Mouse (Mus musculus) embryo, embryonic 9.5 days (tissue): ENCODE results near the gene Slc46a1.

Experiments
- DNase-seq: peaks from one replicate; pipeline ENCODE4 v3.0.0-alpha.2; 2017; ENCODE audit errors: extremely low spot score

Gene Slc46a1

DNA sequence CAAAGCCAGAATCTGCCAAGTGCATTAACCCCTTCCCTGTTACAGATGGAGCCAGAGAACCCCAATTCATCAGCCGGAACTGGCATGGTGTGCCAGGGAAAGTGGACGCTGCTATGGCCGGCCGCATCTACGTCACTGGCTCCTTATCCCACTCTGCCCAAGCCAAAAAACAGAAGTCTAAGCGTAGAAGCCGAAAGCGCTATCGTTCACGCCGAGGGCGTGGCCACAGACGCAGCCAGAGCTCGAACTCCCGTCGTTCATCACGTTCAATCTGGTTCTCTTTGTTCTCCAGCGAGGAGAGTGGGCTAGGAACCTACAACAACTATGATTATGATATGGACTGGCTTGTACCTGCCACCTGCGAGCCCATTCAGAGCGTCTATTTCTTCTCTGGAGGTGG lies 36.0 kb downstream of the Slc46a1 start:
- DNase-seq: no peak

DNA sequence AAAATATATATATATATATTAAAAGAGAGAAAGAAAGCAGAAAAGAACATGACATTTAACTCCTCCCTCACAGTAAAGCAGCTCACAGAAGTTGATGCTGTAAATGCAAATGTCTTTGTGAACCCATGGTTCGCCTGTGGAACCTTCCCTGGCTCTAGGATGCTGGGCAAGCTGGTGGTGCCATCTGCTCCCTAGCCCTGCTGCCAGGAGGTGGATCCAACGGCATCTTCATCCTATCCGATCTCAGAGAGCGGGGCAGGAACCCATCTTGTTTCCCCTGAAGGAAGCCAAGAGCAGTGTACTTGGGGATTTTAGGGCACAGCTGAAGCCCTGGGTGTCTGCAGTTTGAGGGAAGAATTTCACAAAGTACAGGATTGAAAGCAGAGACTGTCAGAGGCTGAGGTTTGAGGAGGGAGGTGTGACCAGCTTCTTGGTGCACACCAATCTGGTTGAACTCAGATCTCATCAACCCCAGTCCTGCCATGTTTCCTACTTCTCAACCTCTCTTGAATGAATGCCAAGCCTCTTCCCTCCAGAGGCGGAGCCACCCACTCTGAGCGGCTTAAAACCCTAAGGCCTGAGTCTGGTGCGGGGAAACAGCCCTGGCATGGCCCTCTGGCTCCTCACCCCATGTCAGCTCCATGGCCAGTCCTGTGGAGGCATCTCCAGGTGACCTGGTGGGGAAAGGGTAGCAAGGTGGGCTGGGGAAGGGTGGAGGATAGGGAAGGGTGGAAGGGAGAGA lies 37.6 kb downstream of the Slc46a1 start, which contains the start of gene Sebox:
Gene Sebox, plus strand, starts transcription at position 539 of the 742 bp plus-strand sequence.
- no peak for DNase-seq

DNA sequence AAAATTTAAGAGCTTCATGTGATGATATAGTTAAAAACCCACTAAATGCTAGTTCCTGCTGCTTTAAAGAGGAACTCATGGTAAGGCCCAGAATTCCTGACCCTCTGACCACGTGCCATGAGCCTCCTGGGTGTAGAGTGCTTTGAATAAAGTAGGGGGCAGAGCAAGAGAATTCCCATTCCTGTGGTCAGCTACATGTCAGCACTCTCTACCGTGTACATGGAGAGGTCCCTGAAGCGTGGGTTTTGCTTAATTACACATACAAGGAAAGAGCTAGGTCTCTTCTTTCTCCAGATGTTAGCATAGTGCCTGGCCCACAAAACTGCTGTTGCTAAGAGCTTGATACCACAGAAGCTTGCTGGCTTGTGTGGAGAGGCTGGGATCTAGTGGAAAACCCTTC lies 39.9 kb downstream of the Slc46a1 start:
- no peak for DNase-seq

DNA sequence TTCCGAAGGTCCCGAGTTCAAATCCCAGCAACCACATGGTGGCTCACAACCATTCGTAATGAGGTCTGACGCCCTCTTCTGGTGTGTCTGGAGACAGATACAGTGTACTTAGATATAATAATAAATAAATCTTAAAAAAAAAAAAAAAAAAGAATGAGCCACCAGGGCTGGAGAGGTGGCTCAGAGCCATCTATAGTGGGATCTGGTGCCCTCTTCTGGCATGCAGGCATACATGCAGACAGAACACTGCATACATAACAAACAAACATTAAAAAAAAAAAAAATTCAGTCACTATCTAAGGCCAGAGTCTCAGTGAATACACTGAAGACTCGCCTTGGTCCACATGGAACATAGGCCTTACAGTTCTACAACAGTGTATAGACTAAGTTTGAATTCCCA lies 43.7 kb downstream of the Slc46a1 start:
- no peak for DNase-seq

DNA sequence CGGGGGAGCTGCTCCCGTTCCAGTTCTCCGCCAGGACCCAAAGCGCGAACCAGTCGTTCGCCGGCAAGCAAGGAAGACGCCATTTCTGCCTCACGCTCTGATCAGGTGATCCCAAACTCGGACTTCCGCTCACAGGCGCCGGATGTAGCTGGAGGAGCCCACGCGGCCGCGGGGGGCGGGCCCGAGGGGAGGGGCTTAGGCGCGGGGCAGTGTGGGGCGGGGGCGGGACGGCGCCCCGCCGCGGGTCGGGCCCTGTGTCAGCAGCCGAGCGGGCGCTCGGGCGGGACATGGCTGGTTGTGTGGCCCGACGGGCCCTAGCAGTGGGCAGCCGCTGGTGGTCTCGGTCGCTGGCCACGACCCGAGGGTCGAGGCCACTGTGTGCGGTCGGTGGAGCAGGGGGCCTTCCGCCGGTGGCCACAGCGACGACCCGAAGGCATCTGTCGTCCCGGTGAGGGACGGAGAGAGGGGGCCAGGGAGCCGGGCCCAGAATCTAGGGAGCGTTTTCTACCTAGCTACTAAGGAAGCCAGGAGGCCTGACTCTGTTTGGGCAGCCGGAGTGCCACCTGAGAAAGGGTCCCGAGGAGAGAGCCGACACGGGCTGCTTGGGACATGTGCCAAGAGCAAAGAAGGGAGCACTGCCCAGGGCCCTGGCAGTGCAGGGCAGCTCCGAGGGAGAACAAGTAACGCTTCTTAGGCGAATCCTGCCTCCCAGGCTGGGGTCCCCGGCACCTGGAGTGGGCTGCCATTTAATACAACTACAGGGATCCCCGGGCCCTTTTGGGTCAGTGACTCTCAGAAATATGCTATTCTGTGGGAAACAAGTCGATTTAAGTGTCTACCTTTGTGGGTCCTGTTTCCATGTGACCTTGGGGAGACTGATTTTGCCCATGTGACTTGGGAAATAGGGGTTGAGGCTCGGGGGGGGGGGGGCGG lies 46.8 kb downstream of the Slc46a1 start, which contains the start of the genes Tmem199 and Poldip2:
Gene Tmem199, minus strand, starts transcription at position 148 of the 933 bp plus-strand sequence.
Gene Poldip2, plus strand, starts transcription at position 169 of the 933 bp plus-strand sequence.
- DNase-seq: peak; percentile 92

DNA sequence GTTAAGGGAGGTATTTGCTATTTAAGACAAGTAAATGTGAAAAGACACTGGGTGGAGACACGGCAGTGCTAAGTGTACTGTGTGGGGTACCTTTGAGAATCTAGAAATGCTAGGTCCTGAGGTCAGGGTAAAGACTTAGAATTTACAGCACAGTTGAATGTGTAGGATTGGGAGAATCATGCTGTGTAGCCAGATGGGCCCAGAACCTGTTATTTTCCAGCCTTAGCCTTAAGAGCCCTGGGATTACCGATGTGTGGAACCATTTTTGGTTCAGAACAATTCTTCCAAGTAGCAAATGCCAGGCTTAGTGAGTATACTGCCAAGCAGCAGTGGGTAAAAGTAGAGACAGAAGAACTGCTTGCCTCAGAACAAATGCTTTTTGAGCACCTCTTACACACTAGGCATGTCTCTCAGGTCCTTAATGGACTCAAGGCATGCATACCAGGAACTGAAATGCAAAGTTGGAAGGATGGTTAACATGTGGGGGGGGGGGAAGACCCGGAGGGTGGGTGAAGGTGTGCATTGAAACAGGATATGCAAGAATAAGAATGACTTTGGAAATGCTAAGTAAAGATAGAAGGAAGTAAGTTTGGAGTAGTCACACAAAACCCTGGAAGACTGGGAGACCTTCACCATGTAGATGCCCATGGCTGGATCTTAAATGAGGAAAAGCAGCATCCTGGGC lies 47.8 kb downstream of the Slc46a1 start:
- no peak for DNase-seq

DNA sequence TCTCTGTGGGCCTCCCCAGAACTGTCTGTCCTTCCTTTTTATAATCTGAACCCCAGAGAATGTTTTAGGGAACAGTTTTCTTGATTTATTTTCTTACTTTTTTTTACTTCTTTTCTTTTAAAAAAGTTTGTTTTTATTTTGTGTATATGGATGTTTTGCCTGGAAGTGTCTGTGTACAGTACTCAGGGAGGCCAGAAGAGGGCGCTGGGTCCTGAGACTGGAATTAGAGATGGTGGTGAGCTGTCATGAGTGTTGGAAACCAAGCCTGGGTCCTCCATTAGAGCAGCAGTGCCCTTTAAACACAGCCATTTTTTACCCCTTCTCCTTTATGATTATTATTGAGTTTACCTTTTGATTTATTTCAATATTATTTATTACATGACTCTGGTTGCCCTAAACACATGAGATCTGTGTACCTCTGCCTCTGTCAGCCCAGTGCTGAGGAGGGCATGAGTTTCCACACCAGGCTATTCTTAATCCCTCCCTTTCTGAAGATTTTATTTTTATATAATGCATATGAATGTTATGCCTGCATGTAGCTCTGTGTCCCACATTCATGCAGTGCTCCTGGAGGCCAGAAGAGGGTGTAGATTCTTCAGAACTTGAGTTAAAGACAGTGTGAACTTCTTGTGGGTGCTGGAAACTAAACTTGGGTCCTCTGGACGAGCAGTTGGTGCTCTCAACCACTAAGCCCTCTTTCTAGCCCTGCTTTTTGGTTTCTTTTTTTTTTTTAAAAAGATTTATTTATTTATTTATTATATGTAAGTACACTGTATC lies 50.2 kb downstream of the Slc46a1 start:
- no peak for DNase-seq

DNA sequence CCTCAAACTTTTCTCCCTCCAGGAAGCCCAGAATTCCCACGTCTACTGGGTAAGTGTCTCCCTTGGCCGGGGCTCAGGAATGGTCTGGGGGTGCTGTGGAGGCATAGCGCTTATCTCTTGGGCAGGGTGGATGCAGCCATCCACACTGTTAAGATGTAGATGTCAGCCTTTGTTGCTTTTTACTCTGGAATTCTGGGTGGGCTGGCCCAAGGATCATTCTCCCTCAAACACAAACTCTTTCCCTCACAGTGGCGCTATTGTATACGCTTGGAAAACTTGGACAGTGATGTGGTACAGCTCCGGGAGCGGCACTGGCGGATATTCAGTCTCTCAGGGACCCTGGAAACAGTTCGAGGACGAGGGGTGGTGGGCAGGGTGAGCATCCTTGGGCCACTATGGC lies 53.4 kb downstream of the Slc46a1 start:
- no peak for DNase-seq
